Mouse (Mus musculus) C2C12 (cell line): Measurements from ENCODE around the gene Grm8.

Experiments used
- CEBPB ChIP-seq: IDR thresholded peaks from one replicate; pipeline ENCODE4 v1.6.1; 2011; ENCODE audit warnings: low read depth, mild to moderate bottlenecking, control low read depth, moderate library complexity
- CTCF ChIP-seq: IDR thresholded peaks from one replicate; pipeline ENCODE4 v1.5.1; 2011; ENCODE audit not compliant: control insufficient read depth, insufficient read depth, insufficient read length
- MYOD1 ChIP-seq: IDR thresholded peaks from one replicate; pipeline ENCODE4 v1.6.1; 2011; ENCODE audit warnings: low read depth; ENCODE audit not compliant: control insufficient read depth, insufficient read length
- MYOG ChIP-seq: IDR thresholded peaks from one replicate; pipeline ENCODE4 v1.6.1; 2011; ENCODE audit not compliant: control insufficient read depth, insufficient read length; ENCODE audit errors: extremely low read depth

DNA sequence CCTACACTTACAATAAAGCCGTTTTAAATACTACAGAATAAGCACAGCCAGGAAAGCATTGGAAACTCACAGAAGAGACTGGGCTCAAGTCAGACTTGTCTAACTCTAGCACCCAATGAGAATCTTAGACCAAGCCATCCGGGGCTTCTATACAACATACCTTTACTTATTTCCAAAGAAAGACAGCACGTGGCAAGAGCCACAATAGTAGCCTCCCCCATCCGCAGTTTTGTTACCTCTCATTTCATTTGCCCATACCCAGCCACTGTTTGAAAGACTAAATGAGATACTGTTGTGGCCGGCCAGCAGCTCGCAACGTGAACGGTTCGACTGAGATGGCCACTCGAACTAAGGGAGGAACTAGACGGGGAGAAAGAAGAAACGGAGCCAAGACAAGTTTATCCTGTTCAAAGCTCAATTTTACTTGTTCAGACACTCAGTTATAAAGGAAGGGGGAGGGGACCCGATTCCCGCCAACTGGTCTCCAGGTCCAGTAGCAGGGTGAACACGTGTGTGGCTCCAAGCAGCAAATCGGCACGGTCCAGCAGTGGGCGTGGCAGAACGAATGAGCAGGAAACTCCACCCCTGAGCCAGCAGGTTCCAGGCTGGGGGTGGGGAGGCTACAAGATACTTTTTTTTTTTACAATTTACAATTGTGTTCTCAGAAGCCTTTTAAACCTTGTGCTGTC is 35.0 kb upstream of the Grm8 start:
- TF ChIP-seq CTCF (no peak), MYOD1 (no peak), MYOG (no peak), CEBPB (no peak)
